Mouse (Mus musculus) CD8-positive naive resting alpha-beta T cell, adult 2 months (primary cell): ENCODE data around the gene Alkbh3.

Experiments
- DNase-seq, 2 experiments: peaks; one replicate each; pipeline ENCODE4 v3.0.0; 2022; ENCODE audit warnings: low read depth in 2 of 2, low spot score in 2 of 2

The Alkbh3 gene

GRCm38 (mm10) chr2:93996254-93996653 lies 14.4 kb downstream of the Alkbh3 start, which contains the start of gene Gm27027:
Gene Gm27027, minus strand, starts transcription at chr2:93996354.
- no peak for DNase-seq

GRCm38 (mm10) chr2:93992810-93993209 lies 17.8 kb downstream of the Alkbh3 start:
- no peak for DNase-seq

- no peak for DNase-seq
Measured at GRCm38 (mm10) chr2:93992259-93992658, 18.3 kb downstream of the Alkbh3 start.

GRCm38 (mm10) chr2:93991336-93991735 lies 19.3 kb downstream of the Alkbh3 start:
- no peak for DNase-seq

GRCm38 (mm10) chr2:93988440-93988839 lies 22.2 kb downstream of the Alkbh3 start:
- no peak for DNase-seq

GRCm38 (mm10) chr2:93982457-93983235 lies 28.0 kb downstream of the Alkbh3 start:
- no peak for DNase-seq

GRCm38 (mm10) chr2:93979249-93980120 lies 31.1 kb downstream of the Alkbh3 start:
- DNase-seq = no peak

- peak; percentile 13 to 26 for DNase-seq
Measured at GRCm38 (mm10) chr2:93976436-93977252, 34.0 kb downstream of the Alkbh3 start.

- no peak for DNase-seq
Measured at GRCm38 (mm10) chr2:93975526-93976435, 34.8 kb downstream of the Alkbh3 start.

- DNase-seq = no peak
Measured at GRCm38 (mm10) chr2:93975041-93975440, 35.6 kb downstream of the Alkbh3 start.

- no peak for DNase-seq
Measured at GRCm38 (mm10) chr2:93971647-93972046, 39.0 kb downstream of the Alkbh3 start.

- DNase-seq = no peak
Measured at GRCm38 (mm10) chr2:93964494-93965160, 46.0 kb downstream of the Alkbh3 start.

GRCm38 (mm10) chr2:93963802-93964201 lies 46.8 kb downstream of the Alkbh3 start:
- DNase-seq = no peak

GRCm38 (mm10) chr2:93961716-93962115 lies 48.9 kb downstream of the Alkbh3 start:
- DNase-seq = no peak

- no peak for DNase-seq
Measured at GRCm38 (mm10) chr2:93959346-93959745, 51.3 kb downstream of the Alkbh3 start.

- DNase-seq = no peak
Measured at GRCm38 (mm10) chr2:93958216-93958615, 52.4 kb downstream of the Alkbh3 start.

- no peak for DNase-seq
Measured at GRCm38 (mm10) chr2:93957785-93958175, 52.8 kb downstream of the Alkbh3 start.

- DNase-seq = no peak
Measured at GRCm38 (mm10) chr2:93956908-93957784, 53.5 kb downstream of the Alkbh3 start, which contains the start of gene Gm13889. Gene Gm13889, minus strand, starts transcription at chr2:93957201.
